Mouse (Mus musculus): ENCODE data around the gene Mrap.

GRCm38 (mm10) chr16:90759335-90759734 is 21.3 kb downstream of the Mrap start:
- TF ChIP-seq CTCF (IDR thresholded peaks at IDR 0.05; ENCODE audit: low read depth, low read length): no peak
- TF ChIP-seq POLR2A (IDR thresholded peaks at IDR 0.05; ENCODE audit: borderline replicate concordance, low read depth, low read length): no peak
